Mouse (Mus musculus) stomach, postnatal 0 days (tissue): ENCODE results near the gene Stard13. TPM values are rescaled to one million over a fixed set of nuclear protein-coding genes. Genes with fewer than 3 reads are reported as not detected.

ENCODE experiments used
- ATAC-seq: fragments of 200-750 bp; cut with Nextera tagmentation; 2 replicates; pipeline ENCODE4 v1.8.0; 2017; ENCODE audit not compliant: low FRiP score, low TSS enrichment
- DNase-seq: peaks from one replicate; pipeline ENCODE4 v3.0.0-alpha.2; 2016; ENCODE audit warnings: low spot score
- H3K27ac ChIP-seq: fragments of 300-500 bp; sonication (generic); replicated peaks from 2 replicates; pipeline ENCODE4 v1.5.1; 2014; ENCODE audit warnings: mild to moderate bottlenecking, control low read depth
- H3K27me3 ChIP-seq: fragments of 300-500 bp; sonication (generic); 2 replicates; pipeline ENCODE4 v1.6.1; 2014; ENCODE audit warnings: low read length; ENCODE audit not compliant: control insufficient read depth, insufficient read depth
- H3K36me3 ChIP-seq: fragments of 300-500 bp; sonication (generic); 2 replicates; pipeline ENCODE4 v1.6.1; 2014; ENCODE audit warnings: low read length, mixed read lengths; ENCODE audit not compliant: control insufficient read depth, insufficient read depth
- H3K4me1 ChIP-seq: fragments of 300-500 bp; sonication (generic); replicated peaks from 2 replicates; pipeline ENCODE4 v1.6.1; 2014; ENCODE audit warnings: antibody characterized with exemption; ENCODE audit not compliant: control insufficient read depth, insufficient read depth
- H3K4me2 ChIP-seq: fragments of 300-500 bp; sonication (generic); replicated peaks from 2 replicates; pipeline ENCODE4 v1.6.1; 2014; ENCODE audit warnings: low read depth, mild to moderate bottlenecking, control low read depth, moderate library complexity
- H3K4me3 ChIP-seq: fragments of 300-500 bp; sonication (generic); 2 replicates; pipeline ENCODE4 v1.5.1; 2014; ENCODE audit warnings: low read depth, low read length, control low read depth
- H3K9ac ChIP-seq: fragments of 300-500 bp; sonication (generic); 2 replicates; pipeline ENCODE4 v1.6.1; 2014; ENCODE audit warnings: mild to moderate bottlenecking, low read length, control low read depth, mixed read lengths
- H3K9me3 ChIP-seq: fragments of 300-500 bp; sonication (generic); 2 replicates; pipeline ENCODE4 v1.6.1; 2016; ENCODE audit warnings: low read length; ENCODE audit not compliant: control insufficient read depth
- CTCF ChIP-seq: IDR thresholded peaks from 2 replicates; pipeline ENCODE4 v1.5.1; 2016; ENCODE audit warnings: antibody characterized with exemption, low read depth, mild to moderate bottlenecking, moderate library complexity
- EP300 ChIP-seq: optimal IDR thresholded peaks from 2 replicates; pipeline ENCODE3; 2016; ENCODE audit warnings: antibody characterized with exemption
- WGBS: fragments of 180-500 bp; shearing (Covaris S2); extraction: QIAGEN DNeasy Blood & Tissue Kit; methylation state at CpG from one replicate; pipeline ENCODE4 v1.1.7; 2014; 5-methylcytosine and 5-hydroxymethylcytosine counted together
- polyA plus RNA-seq: library from polyadenylated mRNA; unstranded; fragments of >200 nt; fragmentation: Nextera tagmentation; extraction: Ambion mirVana; gene quantifications from 2 replicates; pipeline ENCODE4 v1.2.1, GENCODE M21; 2015

Stard13 gene
- polyA plus RNA-seq, 1 experiment from 2014 or later, result 6.1 TPM

DNA sequence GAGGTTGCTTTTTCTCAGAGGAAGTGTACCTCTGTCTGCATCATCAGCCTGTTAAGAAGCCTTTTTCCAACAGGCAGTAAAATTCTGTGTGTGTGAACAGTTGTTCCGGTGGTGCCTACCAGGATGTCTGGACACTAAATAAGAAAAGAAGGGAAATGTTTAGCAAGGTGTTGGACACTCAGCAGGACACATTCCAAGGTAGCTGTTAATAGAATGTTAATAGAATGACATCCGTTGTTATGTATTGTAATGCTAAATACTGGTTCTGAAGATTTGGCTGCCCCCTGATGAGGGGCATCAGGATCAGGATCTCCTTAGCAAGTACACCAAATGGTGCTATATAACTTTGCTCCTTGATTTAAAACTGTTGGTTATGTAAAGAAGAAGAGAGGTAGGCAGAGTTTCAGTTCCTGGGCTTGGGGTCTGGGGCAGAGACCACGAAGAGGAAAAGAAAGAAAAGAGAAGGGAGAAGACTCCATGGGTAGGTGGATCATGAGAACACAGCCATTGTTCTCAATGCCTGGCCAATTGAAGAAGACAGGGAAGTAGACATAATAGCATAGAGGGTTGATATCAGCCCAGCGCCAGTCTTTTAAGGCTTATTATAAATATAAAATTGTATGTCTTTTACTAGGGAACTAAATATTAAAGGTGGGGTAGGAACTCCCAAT, 9.8 kb downstream of the Stard13 start:
- no peak for ATAC-seq

DNA sequence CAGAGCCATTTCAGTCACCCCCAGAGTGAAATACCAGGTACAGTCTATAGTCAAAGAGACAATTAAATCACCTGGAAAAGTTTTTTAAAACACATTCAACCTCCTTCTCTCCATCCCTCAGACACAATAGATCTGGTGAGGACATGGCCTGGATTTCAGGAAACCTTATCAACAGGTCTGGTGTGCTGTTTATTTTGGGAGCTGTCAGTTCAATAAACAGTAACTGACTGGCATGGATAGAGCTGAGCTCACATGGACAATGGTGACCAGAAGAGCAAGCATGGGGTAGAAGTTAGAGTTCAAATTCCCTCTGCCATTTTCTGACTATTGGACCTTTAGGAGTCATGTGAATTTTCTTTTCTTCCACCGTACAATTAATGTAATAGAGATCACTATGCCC, 10.8 kb downstream of the Stard13 start:
- no peak for ATAC-seq
- Histone ChIP-seq H3K27ac (no peak overlapping the region), H3K4me3 (no peak overlapping the region), H3K4me1 (no peaks in the 10 kb centered on the region), H3K9me3 (no peaks in the 10 kb centered on the region), H3K4me2 (no peak overlapping the region), H3K27me3 (no peaks in the 10 kb centered on the region), H3K9ac (no peak overlapping the region), H3K36me3 (no peaks in the 10 kb centered on the region)
- no peak for DNase-seq
- TF ChIP-seq EP300 (no peak), CTCF (no peak)
- WGBS, result 94% methylated on average over 1 of the region's 1 CpGs

More for the DNA sequence above, 9.8 kb downstream of the Stard13 start:
- H3K9me3 ChIP-seq, result no peaks in the 10 kb centered on the region
- no peak overlapping the region for H3K4me3 ChIP-seq
- H3K9ac ChIP-seq, result no peak overlapping the region
- TF ChIP-seq CTCF (no peak), EP300 (no peak)
- no peaks in the 10 kb centered on the region for H3K36me3 ChIP-seq
- H3K27ac ChIP-seq, result no peak overlapping the region
- no peaks in the 10 kb centered on the region for H3K27me3 ChIP-seq
- DNase-seq, result no peak
- 66% methylated on average over 4 of the region's 4 CpGs for WGBS
- H3K4me1 ChIP-seq, result no peaks in the 10 kb centered on the region
- H3K4me2 ChIP-seq, result no peak overlapping the region

DNA sequence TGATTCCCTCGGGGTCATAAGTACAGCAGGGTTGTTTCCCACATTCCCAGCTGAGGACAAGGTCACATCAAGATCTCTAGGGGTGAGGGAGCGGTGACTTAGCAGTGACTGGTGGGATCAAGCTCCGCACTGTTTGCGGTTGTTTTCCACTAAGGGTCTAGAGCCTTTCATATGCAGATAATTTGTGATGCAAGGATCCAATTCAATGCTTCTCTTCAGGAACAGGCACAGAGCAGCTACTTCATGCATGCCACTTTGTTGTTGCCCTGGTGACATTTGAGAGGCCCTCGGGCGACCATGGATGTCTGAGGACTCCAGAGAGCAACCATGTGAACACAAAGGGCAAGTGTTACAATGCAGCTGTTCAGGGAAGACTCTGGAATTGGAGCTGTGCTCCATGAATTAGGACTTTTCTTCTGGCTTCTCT, 14.9 kb downstream of the Stard13 start:
- Histone ChIP-seq H3K4me3 (no peak overlapping the region), H3K9ac (no peak overlapping the region), H3K4me2 (no peak overlapping the region), H3K36me3 (no peaks in the 10 kb centered on the region), H3K27ac (no peak overlapping the region), H3K4me1 (no peaks in the 10 kb centered on the region), H3K27me3 (no peaks in the 10 kb centered on the region), H3K9me3 (no peaks in the 10 kb centered on the region)
- ATAC-seq (no peak), DNase-seq (no peak)
- 65% methylated on average over 6 of the region's 6 CpGs for WGBS
- TF ChIP-seq EP300 (no peak), CTCF (no peak)

DNA sequence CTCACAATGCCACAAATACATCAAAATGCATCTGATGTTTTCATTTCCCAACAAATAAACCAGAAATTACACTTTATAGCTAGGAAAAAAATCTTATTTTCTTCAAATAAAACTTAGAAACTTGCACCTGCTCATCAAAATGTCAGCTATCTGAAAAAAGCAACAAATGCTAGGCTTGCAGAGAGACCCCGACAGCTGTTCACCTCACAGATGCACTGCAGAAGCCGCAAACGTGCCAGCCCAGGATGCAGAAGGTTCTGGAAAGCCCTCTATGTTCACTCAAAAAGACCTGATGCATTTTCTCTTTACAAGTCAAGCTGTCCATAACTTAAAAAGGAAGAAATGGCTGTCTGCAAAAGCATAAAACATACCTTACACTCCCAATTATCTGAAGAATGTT, 20.5 kb downstream of the Stard13 start:
- Histone ChIP-seq H3K4me3 (no peak overlapping the region), H3K27ac (no peak overlapping the region), H3K36me3 (no peaks in the 10 kb centered on the region), H3K9ac (no peak overlapping the region), H3K9me3 (no peaks in the 10 kb centered on the region), H3K27me3 (no peaks in the 10 kb centered on the region), H3K4me1 (no peaks in the 10 kb centered on the region), H3K4me2 (no peak overlapping the region)
- ATAC-seq (no peak), DNase-seq (no peak)
- WGBS, result 79% methylated on average over 3 of the region's 3 CpGs
- TF ChIP-seq EP300, result no peak
- no peak for TF ChIP-seq CTCF

DNA sequence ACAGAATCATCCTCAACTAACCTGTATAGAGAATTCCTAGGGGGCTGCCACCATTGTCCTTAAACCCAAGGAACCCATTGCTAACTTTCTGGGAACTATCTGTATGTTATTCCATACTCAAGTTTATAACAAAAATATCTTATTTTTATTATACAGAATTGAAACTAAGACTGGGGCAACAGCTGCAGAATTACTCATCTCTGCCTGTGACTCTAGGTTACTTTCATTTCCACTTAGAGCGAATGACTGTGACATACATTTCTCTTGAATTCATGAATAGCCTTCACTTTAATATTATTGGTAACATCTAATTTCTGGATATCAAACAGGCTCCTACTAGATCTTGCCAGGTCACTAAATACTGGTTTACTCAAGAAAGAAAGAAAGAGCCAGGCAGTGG, 22.8 kb downstream of the Stard13 start:
- Histone ChIP-seq H3K4me2 (no peak overlapping the region), H3K4me3 (no peak overlapping the region), H3K9ac (no peak overlapping the region), H3K36me3 (no peaks in the 10 kb centered on the region), H3K4me1 (no peaks in the 10 kb centered on the region), H3K27ac (no peak overlapping the region), H3K27me3 (no peaks in the 10 kb centered on the region), H3K9me3 (no peaks in the 10 kb centered on the region)
- WGBS, result 91% methylated on average over 1 of the region's 1 CpGs
- TF ChIP-seq EP300 (no peak), CTCF (no peak)
- DNase-seq (no peak), ATAC-seq (no peak)

DNA sequence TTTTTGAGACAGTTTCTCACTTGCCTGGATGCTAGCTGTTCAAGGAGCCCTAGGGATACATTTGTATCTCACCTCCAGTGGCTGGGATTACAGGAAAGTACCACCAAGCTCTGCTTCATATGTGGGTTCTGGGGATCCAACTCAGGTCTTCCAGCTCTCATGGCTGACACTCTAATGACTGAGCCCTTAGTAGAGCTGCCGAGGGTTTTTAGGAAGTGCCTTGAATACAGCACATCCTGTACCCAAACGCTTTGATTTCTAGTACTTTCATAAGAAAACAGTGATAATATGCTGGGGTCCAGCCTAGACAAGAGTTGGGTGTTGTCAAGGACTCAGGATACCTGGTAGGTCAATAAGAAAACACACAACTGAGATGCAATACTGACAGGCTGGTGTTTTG, 23.6 kb downstream of the Stard13 start:
- WGBS, result 86% methylated on average over 2 of the region's 2 CpGs
- no peaks in the 10 kb centered on the region for H3K36me3 ChIP-seq
- DNase-seq, result no peak
- H3K9ac ChIP-seq, result no peak overlapping the region
- no peaks in the 10 kb centered on the region for H3K27me3 ChIP-seq
- H3K4me3 ChIP-seq, result no peak overlapping the region
- no peak overlapping the region for H3K4me2 ChIP-seq
- H3K4me1 ChIP-seq, result no peaks in the 10 kb centered on the region
- H3K27ac ChIP-seq, result no peak overlapping the region
- no peaks in the 10 kb centered on the region for H3K9me3 ChIP-seq
- ATAC-seq, result no peak
- TF ChIP-seq CTCF (no peak), EP300 (no peak)
